Mouse (Mus musculus): ENCODE measurements around the gene Klhl10. TPM values are rescaled to one million over a fixed set of nuclear protein-coding genes. Genes with fewer than 3 reads are reported as not detected.
A peak's percentile ranks its signal among the peaks of the same experiment; 100 is the strongest.

Klhl10 gene
- total and polyA plus RNA-seq, 2 experiments from 2014 or later: 0.39 to 0.42 TPM

- H3K4me1 ChIP-seq (ENCODE audit: insufficient read depth, low read length): peaks cover 24% of the 10 kb centered on the region
- H3K27me3 ChIP-seq (ENCODE audit: insufficient read depth, low read length): no peaks in the 10 kb centered on the region
- TF ChIP-seq CTCF (IDR thresholded peaks at IDR 0.05; ENCODE audit: low read depth): peak; percentile 66
- no peaks in the 10 kb centered on the region for H3K9me3 ChIP-seq (ENCODE audit: low read length)
- ATAC-seq: peak; percentile 3; the same call in 1 of the 2 replicates
- H3K36me3 ChIP-seq (ENCODE audit: insufficient read depth, low read length): no peaks in the 10 kb centered on the region
- DNase-seq (ENCODE audit: low spot score): peak; percentile 28
- H3K27ac ChIP-seq: peak overlapping the region; percentile 87
- H3K4me2 ChIP-seq (ENCODE audit: low read depth, low read length): peak overlapping the region; percentile 58
- WGBS: 2% methylated on average over 37 of the region's 42 CpGs
- peak overlapping the region; percentile 75 for H3K4me3 ChIP-seq (ENCODE audit: low read length)
- peak overlapping the region; percentile 77 for H3K9ac ChIP-seq (replicated peaks; ENCODE audit: low read length)
These were observed 44.7 kb upstream of the Klhl10 start for GRCm38 (mm10) chr11:100396886-100397599.

GRCm38 (mm10) chr11:100397600-100398389 lies 43.9 kb upstream of the Klhl10 start, which contains the start of gene Jup:
Jup (minus strand) TSS chr11:100397763.
- H3K9ac ChIP-seq (replicated peaks; ENCODE audit: low read length): peak within 1 kb of the TSS; percentile 77
- TF ChIP-seq CTCF (IDR thresholded peaks at IDR 0.05; ENCODE audit: low read depth): no peak; the same call in 1 of the 2 replicates
- peak within 1 kb of the TSS; percentile 87 for H3K27ac ChIP-seq
- DNase-seq (ENCODE audit: low spot score) (peak; percentile 100), ATAC-seq (peak; percentile 99)
- H3K36me3 ChIP-seq (ENCODE audit: insufficient read depth, low read length): no peaks in the 10 kb centered on the region
- peak within 1 kb of the TSS; percentile 58 for H3K4me2 ChIP-seq (ENCODE audit: low read depth, low read length)
- peaks cover 24% of the 10 kb centered on the region for H3K4me1 ChIP-seq (ENCODE audit: insufficient read depth, low read length)
- WGBS: 2% methylated on average over 34 of the region's 37 CpGs
- H3K9me3 ChIP-seq (ENCODE audit: low read length): no peaks in the 10 kb centered on the region
- H3K27me3 ChIP-seq (ENCODE audit: insufficient read depth, low read length): no peaks in the 10 kb centered on the region
- H3K4me3 ChIP-seq (ENCODE audit: low read length): peak within 1 kb of the TSS; percentile 75

GRCm38 (mm10) chr11:100398517-100398916 lies 43.2 kb upstream of the Klhl10 start:
- DNase-seq (ENCODE audit: low spot score): no peak
- Histone ChIP-seq H3K4me1 (ENCODE audit: insufficient read depth, low read length) (peaks cover 21% of the 10 kb centered on the region), H3K36me3 (ENCODE audit: insufficient read depth, low read length) (no peaks in the 10 kb centered on the region), H3K27me3 (ENCODE audit: insufficient read depth, low read length) (no peaks in the 10 kb centered on the region), H3K9ac (replicated peaks; ENCODE audit: low read length) (no peak overlapping the region), H3K9me3 (ENCODE audit: low read length) (no peaks in the 10 kb centered on the region), H3K27ac (peak overlapping the region; percentile 27; the same call in 1 of the 2 replicates), H3K4me2 (ENCODE audit: low read depth, low read length) (peak overlapping the region; percentile 58; the same call in 1 of the 2 replicates), H3K4me3 (ENCODE audit: low read length) (no peak overlapping the region)
- WGBS: 95% methylated on average over 7 of the region's 7 CpGs
- ATAC-seq: no peak
- TF ChIP-seq CTCF (IDR thresholded peaks at IDR 0.05; ENCODE audit: low read depth): no peak

- H3K27ac ChIP-seq: no peak overlapping the region
- peaks cover 19% of the 10 kb centered on the region for H3K4me1 ChIP-seq (ENCODE audit: insufficient read depth, low read length)
- H3K36me3 ChIP-seq (ENCODE audit: insufficient read depth, low read length): no peaks in the 10 kb centered on the region
- no peak overlapping the region for H3K4me2 ChIP-seq (ENCODE audit: low read depth, low read length)
- no peak overlapping the region for H3K4me3 ChIP-seq (ENCODE audit: low read length)
- H3K27me3 ChIP-seq (ENCODE audit: insufficient read depth, low read length): no peaks in the 10 kb centered on the region
- WGBS: 74% methylated on average over 9 of the region's 9 CpGs
- ATAC-seq: no peak
- no peak overlapping the region for H3K9ac ChIP-seq (replicated peaks; ENCODE audit: low read length)
- no peaks in the 10 kb centered on the region for H3K9me3 ChIP-seq (ENCODE audit: low read length)
- no peak for DNase-seq (ENCODE audit: low spot score)
- TF ChIP-seq CTCF (IDR thresholded peaks at IDR 0.05; ENCODE audit: low read depth): no peak
These were observed 42.4 kb upstream of the Klhl10 start for GRCm38 (mm10) chr11:100399320-100399719.

GRCm38 (mm10) chr11:100399727-100400538 lies 41.8 kb upstream of the Klhl10 start:
- 71% methylated on average over 12 of the region's 12 CpGs for WGBS
- H3K36me3 ChIP-seq (ENCODE audit: insufficient read depth, low read length): no peaks in the 10 kb centered on the region
- TF ChIP-seq CTCF (IDR thresholded peaks at IDR 0.05; ENCODE audit: low read depth): no peak
- no peak overlapping the region for H3K9ac ChIP-seq (replicated peaks; ENCODE audit: low read length)
- peaks cover 19% of the 10 kb centered on the region for H3K4me1 ChIP-seq (ENCODE audit: insufficient read depth, low read length)
- no peaks in the 10 kb centered on the region for H3K9me3 ChIP-seq (ENCODE audit: low read length)
- no peak overlapping the region for H3K27ac ChIP-seq
- DNase-seq (ENCODE audit: low spot score): no peak
- no peaks in the 10 kb centered on the region for H3K27me3 ChIP-seq (ENCODE audit: insufficient read depth, low read length)
- no peak overlapping the region for H3K4me2 ChIP-seq (ENCODE audit: low read depth, low read length)
- no peak for ATAC-seq
- H3K4me3 ChIP-seq (ENCODE audit: low read length): no peak overlapping the region

- peaks cover 10% of the 10 kb centered on the region for H3K4me1 ChIP-seq (ENCODE audit: insufficient read depth, low read length)
- H3K9me3 ChIP-seq (ENCODE audit: low read length): no peaks in the 10 kb centered on the region
- H3K27me3 ChIP-seq (ENCODE audit: insufficient read depth, low read length): no peaks in the 10 kb centered on the region
- no peaks in the 10 kb centered on the region for H3K36me3 ChIP-seq (ENCODE audit: insufficient read depth, low read length)
- 85% methylated on average over 6 of the region's 6 CpGs for WGBS
- no peak overlapping the region for H3K27ac ChIP-seq
- H3K4me3 ChIP-seq (ENCODE audit: low read length): no peak overlapping the region
- H3K4me2 ChIP-seq (ENCODE audit: low read depth, low read length): no peak overlapping the region
- no peak overlapping the region for H3K9ac ChIP-seq (replicated peaks; ENCODE audit: low read length)
- ATAC-seq (no peak), DNase-seq (ENCODE audit: low spot score) (no peak)
- no peak for TF ChIP-seq CTCF (IDR thresholded peaks at IDR 0.05; ENCODE audit: low read depth)
These were observed 40.9 kb upstream of the Klhl10 start for GRCm38 (mm10) chr11:100400842-100401241.
